Mouse (Mus musculus): ENCODE measurements around the gene Mfap3. TPM values are rescaled to one million over a fixed set of nuclear protein-coding genes. Genes with fewer than 3 reads are reported as not detected.

The Mfap3 gene
- polyA plus RNA-seq, 1 experiment from 2014 or later = 28.0 TPM

DNA sequence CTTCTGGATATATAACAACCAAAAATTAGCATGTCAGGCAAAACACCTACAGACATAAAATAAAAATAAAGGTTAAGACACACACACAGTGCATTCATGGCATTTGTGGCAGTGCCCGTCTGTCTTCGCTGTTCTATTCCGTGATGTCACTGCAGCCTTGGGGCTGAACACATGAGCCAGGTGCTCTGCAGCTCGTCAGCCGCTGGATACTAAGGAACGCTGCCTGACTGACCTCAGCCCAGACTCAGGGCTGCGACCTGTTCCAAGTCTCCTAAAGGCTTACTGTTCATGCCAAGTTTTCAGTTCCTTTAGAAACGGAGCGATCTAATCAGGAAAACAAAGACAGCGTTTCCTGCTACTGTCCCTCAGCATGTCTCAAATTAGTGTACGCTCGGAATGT is 46.1 kb downstream of the Mfap3 start:
- Histone ChIP-seq H3K4me3 (ENCODE audit: low read depth, low read length) (no peak overlapping the region), H3K9me3 (ENCODE audit: control insufficient read depth, low read length) (no peaks in the 10 kb centered on the region), H3K4me1 (replicated peaks; ENCODE audit: control insufficient read depth, insufficient read depth, low read length) (no peaks in the 10 kb centered on the region), H3K4me2 (no peak overlapping the region), H3K9ac (ENCODE audit: low read depth, low read length) (no peak overlapping the region), H3K27ac (ENCODE audit: low read depth, low read length) (no peak overlapping the region), H3K27me3 (replicated peaks; ENCODE audit: control insufficient read depth, insufficient read depth, low read length) (no peaks in the 10 kb centered on the region), H3K36me3 (ENCODE audit: control insufficient read depth, insufficient read depth, low read length) (no peaks in the 10 kb centered on the region)
- WGBS = 72% methylated on average over 12 of the region's 12 CpGs
- no peak for DNase-seq (ENCODE audit: low spot score)
- ATAC-seq (replicated peaks; ENCODE audit: low FRiP score) = no peak

- Histone ChIP-seq H3K36me3 (ENCODE audit: control insufficient read depth, insufficient read depth, low read length) (no peaks in the 10 kb centered on the region), H3K27ac (ENCODE audit: low read depth, low read length) (no peak overlapping the region), H3K4me1 (replicated peaks; ENCODE audit: control insufficient read depth, insufficient read depth, low read length) (no peaks in the 10 kb centered on the region), H3K4me3 (ENCODE audit: low read depth, low read length) (no peak overlapping the region), H3K9me3 (ENCODE audit: control insufficient read depth, low read length) (no peaks in the 10 kb centered on the region), H3K9ac (ENCODE audit: low read depth, low read length) (no peak overlapping the region), H3K27me3 (replicated peaks; ENCODE audit: control insufficient read depth, insufficient read depth, low read length) (no peaks in the 10 kb centered on the region), H3K4me2 (no peak overlapping the region)
- WGBS = 44% methylated on average over 18 of the region's 18 CpGs
- DNase-seq (ENCODE audit: low spot score) (no peak), ATAC-seq (replicated peaks; ENCODE audit: low FRiP score) (no peak)
Measured at GRCm38 (mm10) chr11:57566091-57567035, 47.9 kb downstream of the Mfap3 start.

DNA sequence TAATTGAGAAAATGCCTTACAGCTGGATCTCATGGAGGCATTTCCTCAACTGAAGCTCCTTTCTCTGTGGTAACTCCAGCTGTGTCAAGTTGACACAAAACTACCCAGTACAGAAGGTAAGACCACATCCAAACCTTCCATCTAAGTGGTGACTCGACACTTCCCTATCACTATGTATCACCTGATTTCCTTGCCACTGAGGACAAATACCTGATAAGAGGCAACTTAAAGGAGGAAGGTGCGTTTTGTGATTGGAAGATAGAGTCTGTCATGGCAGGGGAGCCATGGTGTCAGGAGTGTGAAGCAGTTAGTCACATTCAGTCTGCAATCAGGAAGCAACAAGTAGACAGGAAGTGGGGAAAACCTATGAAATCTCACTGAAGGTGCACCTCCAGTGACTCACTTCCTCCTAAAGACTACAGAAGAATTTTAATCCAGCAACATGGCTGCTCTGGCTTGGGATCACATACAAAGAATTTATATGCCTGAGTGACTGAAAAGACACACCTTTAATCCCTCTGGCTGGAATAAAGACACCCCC is 50.6 kb downstream of the Mfap3 start:
- Histone ChIP-seq H3K9ac (ENCODE audit: low read depth, low read length) (no peak overlapping the region), H3K4me3 (ENCODE audit: low read depth, low read length) (no peak overlapping the region), H3K36me3 (ENCODE audit: control insufficient read depth, insufficient read depth, low read length) (no peaks in the 10 kb centered on the region), H3K27ac (ENCODE audit: low read depth, low read length) (no peak overlapping the region), H3K27me3 (replicated peaks; ENCODE audit: control insufficient read depth, insufficient read depth, low read length) (no peaks in the 10 kb centered on the region), H3K4me2 (no peak overlapping the region), H3K9me3 (ENCODE audit: control insufficient read depth, low read length) (no peaks in the 10 kb centered on the region), H3K4me1 (replicated peaks; ENCODE audit: control insufficient read depth, insufficient read depth, low read length) (no peaks in the 10 kb centered on the region)
- WGBS = 68% methylated on average over 2 of the region's 2 CpGs
- no peak for ATAC-seq (replicated peaks; ENCODE audit: low FRiP score)
- DNase-seq (ENCODE audit: low spot score) = no peak

DNA sequence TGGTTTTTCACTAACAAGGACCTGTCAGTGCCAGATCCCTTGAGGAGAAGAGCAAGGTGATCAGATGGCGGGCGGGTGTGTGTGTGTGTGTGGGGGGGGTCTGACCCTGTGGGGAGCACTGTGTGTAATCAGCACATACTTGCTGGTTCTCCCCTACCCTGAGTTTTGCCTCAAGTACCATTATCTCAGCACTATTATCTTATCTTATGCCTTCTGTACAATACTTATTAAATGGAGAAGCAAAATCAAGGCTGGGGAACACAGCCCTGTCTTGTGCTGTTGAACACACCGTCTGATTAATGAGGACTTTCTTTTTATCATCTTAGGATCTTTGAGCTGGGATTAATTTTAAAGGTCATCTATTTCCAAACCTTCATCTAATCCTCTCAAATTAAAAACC is 52.6 kb downstream of the Mfap3 start:
- Histone ChIP-seq H3K4me1 (replicated peaks; ENCODE audit: control insufficient read depth, insufficient read depth, low read length) (no peaks in the 10 kb centered on the region), H3K9me3 (ENCODE audit: control insufficient read depth, low read length) (no peaks in the 10 kb centered on the region), H3K9ac (ENCODE audit: low read depth, low read length) (no peak overlapping the region), H3K4me3 (ENCODE audit: low read depth, low read length) (no peak overlapping the region), H3K27ac (ENCODE audit: low read depth, low read length) (no peak overlapping the region), H3K27me3 (replicated peaks; ENCODE audit: control insufficient read depth, insufficient read depth, low read length) (no peaks in the 10 kb centered on the region), H3K36me3 (ENCODE audit: control insufficient read depth, insufficient read depth, low read length) (no peaks in the 10 kb centered on the region), H3K4me2 (no peak overlapping the region)
- WGBS = 81% methylated on average over 3 of the region's 3 CpGs
- DNase-seq (ENCODE audit: low spot score) = no peak
- ATAC-seq (replicated peaks; ENCODE audit: low FRiP score) = no peak

- Histone ChIP-seq H3K4me1 (replicated peaks; ENCODE audit: control insufficient read depth, insufficient read depth, low read length) (no peaks in the 10 kb centered on the region), H3K4me2 (no peak overlapping the region), H3K27ac (ENCODE audit: low read depth, low read length) (no peak overlapping the region), H3K36me3 (ENCODE audit: control insufficient read depth, insufficient read depth, low read length) (no peaks in the 10 kb centered on the region), H3K9ac (ENCODE audit: low read depth, low read length) (no peak overlapping the region), H3K4me3 (ENCODE audit: low read depth, low read length) (no peak overlapping the region), H3K27me3 (replicated peaks; ENCODE audit: control insufficient read depth, insufficient read depth, low read length) (no peaks in the 10 kb centered on the region), H3K9me3 (ENCODE audit: control insufficient read depth, low read length) (no peaks in the 10 kb centered on the region)
- WGBS = 58% methylated on average over 14 of the region's 14 CpGs
- ATAC-seq (replicated peaks; ENCODE audit: low FRiP score) (no peak), DNase-seq (ENCODE audit: low spot score) (no peak)
Measured at GRCm38 (mm10) chr11:57573686-57574274, 55.3 kb downstream of the Mfap3 start.

GRCm38 (mm10) chr11:57576871-57577515 is 58.5 kb downstream of the Mfap3 start:
- ATAC-seq (replicated peaks; ENCODE audit: low FRiP score) = no peak
- 80% methylated on average over 6 of the region's 6 CpGs for WGBS
- DNase-seq (ENCODE audit: low spot score) = no peak
- Histone ChIP-seq H3K27ac (ENCODE audit: low read depth, low read length) (no peak overlapping the region), H3K27me3 (replicated peaks; ENCODE audit: control insufficient read depth, insufficient read depth, low read length) (no peaks in the 10 kb centered on the region), H3K4me1 (replicated peaks; ENCODE audit: control insufficient read depth, insufficient read depth, low read length) (no peaks in the 10 kb centered on the region), H3K36me3 (ENCODE audit: control insufficient read depth, insufficient read depth, low read length) (no peaks in the 10 kb centered on the region), H3K9ac (ENCODE audit: low read depth, low read length) (no peak overlapping the region), H3K9me3 (ENCODE audit: control insufficient read depth, low read length) (no peaks in the 10 kb centered on the region), H3K4me3 (ENCODE audit: low read depth, low read length) (no peak overlapping the region), H3K4me2 (no peak overlapping the region)

DNA sequence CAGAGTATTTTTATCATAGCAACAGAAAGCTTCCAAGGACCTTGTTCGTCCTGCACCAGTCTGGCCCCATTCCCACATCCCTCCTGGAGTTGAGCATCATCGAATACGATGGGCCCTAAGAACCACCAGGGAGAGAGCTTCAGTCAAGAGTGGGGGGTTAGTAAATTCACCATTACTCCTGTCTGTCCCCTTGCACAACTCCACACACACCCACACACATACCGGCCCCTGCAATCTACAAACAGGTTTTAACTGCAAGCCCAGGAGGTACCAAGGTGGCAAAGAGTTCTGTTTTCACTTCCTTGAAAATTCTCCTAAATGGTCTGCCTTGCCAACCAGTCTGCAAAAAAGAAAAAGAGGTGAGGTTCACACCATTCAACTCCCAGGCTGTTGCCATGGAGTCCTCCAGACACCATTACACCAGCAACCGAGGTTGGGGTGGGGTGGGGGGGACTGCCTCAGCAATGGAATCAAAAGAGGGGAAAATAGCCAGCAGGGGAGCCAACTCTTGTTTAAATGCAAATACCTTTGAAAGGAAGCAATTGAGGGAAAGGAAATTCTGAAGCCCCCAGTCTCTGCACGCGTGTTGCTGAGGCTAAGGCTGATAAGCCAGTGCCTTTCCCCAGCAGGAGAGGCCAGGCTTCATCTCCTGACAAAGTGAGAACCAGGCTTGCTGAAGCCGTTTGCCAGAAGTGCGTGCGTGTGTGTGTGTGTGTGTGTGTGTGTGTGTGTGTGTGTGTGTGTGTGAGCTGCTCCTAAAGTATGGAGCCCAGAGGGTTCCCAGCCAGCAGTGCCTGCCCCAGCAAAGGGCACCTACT is 64.6 kb downstream of the Mfap3 start:
- H3K27ac ChIP-seq (ENCODE audit: low read depth, low read length) = no peak overlapping the region
- peaks cover 12% of the 10 kb centered on the region for H3K4me1 ChIP-seq (replicated peaks; ENCODE audit: control insufficient read depth, insufficient read depth, low read length)
- no peaks in the 10 kb centered on the region for H3K27me3 ChIP-seq (replicated peaks; ENCODE audit: control insufficient read depth, insufficient read depth, low read length)
- H3K4me2 ChIP-seq = peak overlapping the region; percentile 33
- no peaks in the 10 kb centered on the region for H3K36me3 ChIP-seq (ENCODE audit: control insufficient read depth, insufficient read depth, low read length)
- no peaks in the 10 kb centered on the region for H3K9me3 ChIP-seq (ENCODE audit: control insufficient read depth, low read length)
- no peak for ATAC-seq (replicated peaks; ENCODE audit: low FRiP score)
- no peak overlapping the region for H3K4me3 ChIP-seq (ENCODE audit: low read depth, low read length)
- DNase-seq (ENCODE audit: low spot score) = no peak
- H3K9ac ChIP-seq (ENCODE audit: low read depth, low read length) = no peak overlapping the region
- WGBS = 29% methylated on average over 10 of the region's 10 CpGs

All from liver, embryonic 11.5 days (tissue).